Mouse (Mus musculus) C2C12 (cell line): ENCODE data around the gene Cend1.

ENCODE experiments used
- CEBPB ChIP-seq: IDR thresholded peaks from one replicate; pipeline ENCODE4 v1.6.1; 2011; ENCODE audit warnings: low read depth, mild to moderate bottlenecking, control low read depth, moderate library complexity
- CTCF ChIP-seq: IDR thresholded peaks from one replicate; pipeline ENCODE4 v1.5.1; 2011; ENCODE audit not compliant: control insufficient read depth, insufficient read depth, insufficient read length

DNA sequence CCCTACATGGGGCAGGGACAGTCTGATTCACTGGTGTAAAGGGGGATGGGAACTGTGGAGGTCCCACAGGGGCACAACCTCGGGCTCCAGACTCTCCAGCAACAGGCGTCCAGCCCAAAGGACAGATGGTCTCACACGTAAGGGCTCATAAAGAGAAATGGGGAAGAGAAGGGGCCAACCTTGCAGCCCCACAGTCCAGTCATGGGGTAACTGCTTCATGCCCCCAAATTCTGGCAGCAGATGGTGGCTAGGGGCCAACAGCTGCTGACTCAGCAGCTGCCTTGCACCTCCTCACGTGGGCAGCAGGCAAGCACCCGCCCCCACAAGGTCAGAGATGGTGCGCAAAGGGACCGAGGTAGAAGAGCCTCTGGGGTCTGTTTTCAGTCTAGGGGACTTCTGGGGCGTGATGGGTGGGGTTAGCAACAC lies 2.9 kb upstream of the Cend1 start:
- TF ChIP-seq CTCF (no peak), CEBPB (no peak)
